Mouse (Mus musculus) olfactory bulb, adult 2 months (tissue): Measurements from ENCODE around the gene Celsr3. TPM values are rescaled to one million over a fixed set of nuclear protein-coding genes. Genes with fewer than 3 reads are reported as not detected.

Experiments used
- H3K27ac ChIP-seq: fragments of 200-500 bp; 2 replicates; pipeline ENCODE4 v1.5.1; 2012; ENCODE audit warnings: low read depth, low read length; ENCODE audit not compliant: insufficient read depth
- H3K4me1 ChIP-seq: fragments of 200-500 bp; 2 replicates; pipeline ENCODE4 v1.6.1; 2012; ENCODE audit warnings: low read length; ENCODE audit not compliant: control insufficient read depth, insufficient read depth
- H3K4me3 ChIP-seq: fragments of 200-500 bp; 2 replicates; pipeline ENCODE4 v1.5.1; 2012; ENCODE audit warnings: mild to moderate bottlenecking, low read depth, low read length, moderate library complexity; ENCODE audit not compliant: insufficient read depth
- CTCF ChIP-seq: fragments of 200-500 bp; IDR thresholded peaks from 2 replicates; pipeline ENCODE4 v1.5.1; 2012; ENCODE audit warnings: low read depth, mild to moderate bottlenecking, low read length, moderate library complexity; ENCODE audit not compliant: insufficient read depth
- POLR2A ChIP-seq: fragments of 200-500 bp; IDR thresholded peaks from 2 replicates; pipeline ENCODE4 v1.6.1; 2012; ENCODE audit warnings: mild to moderate bottlenecking, low read depth, low read length, moderate library complexity; ENCODE audit not compliant: insufficient read depth
- WGBS: fragments of 180-500 bp; shearing (Covaris S2); methylation state at CpG from one replicate; pipeline ENCODE4 v1.1.7; 2018; 5-methylcytosine and 5-hydroxymethylcytosine counted together
- polyA plus RNA-seq: library from polyadenylated mRNA; stranded (reverse); fragments of >200 nt; gene quantifications from 2 replicates; pipeline ENCODE4 v1.2.4, GENCODE M21; 2012; ENCODE audit warnings: low replicate concordance; ENCODE audit not compliant: missing spikeins, insufficient read depth, insufficient read length

The Celsr3 gene
- polyA plus RNA-seq, 1 experiment, result not detected

DNA sequence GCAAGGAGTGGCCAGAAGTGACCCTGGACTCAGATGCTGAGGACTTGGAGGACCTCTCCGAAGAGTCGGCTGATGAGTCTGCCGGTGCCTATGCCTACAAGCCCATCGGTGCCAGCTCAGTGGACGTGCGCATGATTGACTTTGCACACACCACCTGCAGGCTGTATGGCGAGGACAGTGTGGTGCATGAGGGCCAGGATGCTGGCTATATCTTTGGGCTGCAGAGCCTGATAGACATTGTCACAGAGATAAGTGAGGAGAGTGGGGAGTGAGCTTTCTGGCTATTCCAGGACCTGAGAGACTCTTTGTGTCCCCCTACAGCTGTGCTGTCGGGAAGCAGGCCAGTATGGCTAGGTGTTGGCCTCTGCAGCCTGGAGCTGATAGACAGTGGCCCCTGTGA is 20.4 kb upstream of the Celsr3 start:
- TF ChIP-seq CTCF (no peak), POLR2A (no peak)
- H3K27ac ChIP-seq, result no peak overlapping the region
- WGBS, result 82% methylated on average over 8 of the region's 8 CpGs
- peaks cover 14% of the 10 kb centered on the region for H3K4me1 ChIP-seq
- no peak overlapping the region for H3K4me3 ChIP-seq

- Histone ChIP-seq H3K27ac (no peak overlapping the region), H3K4me3 (no peak overlapping the region), H3K4me1 (peaks cover 14% of the 10 kb centered on the region)
- TF ChIP-seq POLR2A (no peak), CTCF (no peak)
Observed at GRCm38 (mm10) chr9:108806379-108806778, 19.7 kb upstream of the Celsr3 start.

- WGBS, result 70% methylated on average over 1 of the region's 1 CpGs
- no peak overlapping the region for H3K4me3 ChIP-seq
- H3K27ac ChIP-seq, result no peak overlapping the region
- TF ChIP-seq POLR2A (no peak), CTCF (no peak)
- H3K4me1 ChIP-seq, result peaks cover 14% of the 10 kb centered on the region
Observed at GRCm38 (mm10) chr9:108806831-108807230, 19.3 kb upstream of the Celsr3 start.

- TF ChIP-seq POLR2A (no peak), CTCF (no peak)
- Histone ChIP-seq H3K4me1 (peaks cover 14% of the 10 kb centered on the region), H3K4me3 (no peak overlapping the region), H3K27ac (no peak overlapping the region)
- WGBS, result 66% methylated on average over 5 of the region's 5 CpGs
Observed at GRCm38 (mm10) chr9:108807674-108808073, 18.4 kb upstream of the Celsr3 start.

- Histone ChIP-seq H3K4me1 (peaks cover 14% of the 10 kb centered on the region), H3K27ac (no peak within 1 kb of the TSS), H3K4me3 (peak within 1 kb of the TSS; percentile 89)
- TF ChIP-seq POLR2A (peak; percentile 79), CTCF (peak; percentile 81)
- WGBS, result under 1% methylated on average over 62 of the region's 62 CpGs
Observed at GRCm38 (mm10) chr9:108808163-108808665, 17.9 kb upstream of the Celsr3 start, which contains the start of gene Nckipsd. Gene Nckipsd (plus strand): TSS chr9:108808368.

- H3K4me3 ChIP-seq, result peak overlapping the region; percentile 89
- 62% methylated on average over 5 of the region's 5 CpGs for WGBS
- no peak overlapping the region for H3K27ac ChIP-seq
- peaks cover 14% of the 10 kb centered on the region for H3K4me1 ChIP-seq
- TF ChIP-seq CTCF (no peak), POLR2A (no peak)
Observed at GRCm38 (mm10) chr9:108809188-108809587, 16.9 kb upstream of the Celsr3 start.

DNA sequence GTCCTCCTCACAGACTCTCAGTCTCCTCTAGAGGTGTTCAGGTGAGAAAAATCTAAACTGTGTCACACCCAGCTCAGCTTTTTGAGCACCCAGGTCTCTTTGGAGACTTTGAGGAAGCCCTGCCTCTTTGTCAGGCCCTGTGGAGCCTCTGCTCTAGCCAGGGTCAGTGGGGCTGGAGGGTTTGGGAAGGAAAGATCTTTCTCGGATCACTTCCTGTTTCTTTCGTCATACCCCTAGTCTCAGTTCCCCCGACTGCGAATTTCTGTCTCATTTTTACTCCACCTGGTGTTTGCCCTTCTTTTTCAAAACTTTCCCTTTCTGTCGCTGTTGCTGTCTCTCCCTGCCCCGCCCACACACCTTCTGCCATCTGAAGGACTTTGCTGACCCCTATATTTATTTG is 16.4 kb upstream of the Celsr3 start:
- H3K27ac ChIP-seq, result no peak overlapping the region
- WGBS, result 81% methylated on average over 6 of the region's 6 CpGs
- H3K4me1 ChIP-seq, result peaks cover 14% of the 10 kb centered on the region
- no peak overlapping the region for H3K4me3 ChIP-seq
- no peak for TF ChIP-seq POLR2A
- TF ChIP-seq CTCF, result no peak

DNA sequence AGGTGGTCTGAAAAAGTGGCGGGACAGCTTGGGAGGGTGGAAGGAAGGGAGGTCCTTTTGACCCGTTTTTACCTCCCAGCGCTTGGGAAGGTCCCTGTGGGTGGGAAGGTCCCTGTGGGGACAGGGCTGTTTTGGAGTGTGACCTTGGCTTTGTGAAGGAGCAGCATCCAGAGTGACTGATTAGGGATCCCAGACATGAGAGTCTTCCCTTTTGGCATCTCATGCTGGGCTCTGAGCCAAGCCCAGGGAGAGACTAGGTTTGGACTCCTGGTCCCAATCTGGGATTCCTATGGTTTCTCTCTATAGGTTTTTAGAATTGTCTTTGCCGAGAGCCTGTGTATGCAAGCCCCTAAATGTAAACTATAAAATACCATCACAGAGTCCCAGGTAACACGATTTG is 15.6 kb upstream of the Celsr3 start:
- Histone ChIP-seq H3K27ac (no peak overlapping the region), H3K4me3 (no peak overlapping the region), H3K4me1 (peaks cover 14% of the 10 kb centered on the region)
- 87% methylated on average over 5 of the region's 5 CpGs for WGBS
- TF ChIP-seq POLR2A (no peak), CTCF (no peak)

- 88% methylated on average over 7 of the region's 7 CpGs for WGBS
- no peaks in the 10 kb centered on the region for H3K4me1 ChIP-seq
- no peak overlapping the region for H3K4me3 ChIP-seq
- no peak for TF ChIP-seq POLR2A
- no peak for TF ChIP-seq CTCF
- no peak overlapping the region for H3K27ac ChIP-seq
Observed at GRCm38 (mm10) chr9:108815557-108815956, 10.6 kb upstream of the Celsr3 start.

DNA sequence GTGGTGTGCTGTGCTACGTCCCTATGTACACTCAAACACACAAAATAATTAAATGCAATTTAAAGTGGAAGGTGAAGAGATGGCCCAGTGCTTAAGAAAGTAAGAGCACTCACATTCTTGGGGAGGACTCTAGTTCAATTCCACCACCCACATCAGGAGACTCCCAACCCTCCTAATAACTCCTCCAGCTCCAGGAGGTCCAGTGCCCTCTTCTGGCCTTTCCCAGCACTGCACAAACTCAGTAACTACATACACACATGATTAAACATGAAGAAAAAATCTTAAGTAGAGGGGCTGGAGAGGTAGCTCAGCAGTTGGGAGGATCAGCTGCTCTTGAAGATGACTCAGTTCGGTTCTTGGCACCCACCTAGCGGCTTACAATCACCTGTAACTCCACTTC is 6.6 kb upstream of the Celsr3 start:
- Histone ChIP-seq H3K27ac (no peak overlapping the region), H3K4me1 (peaks cover 6% of the 10 kb centered on the region; the same call in 1 of the 2 replicates), H3K4me3 (no peak overlapping the region)
- TF ChIP-seq CTCF (no peak), POLR2A (no peak)
- 57% methylated on average over 3 of the region's 3 CpGs for WGBS
